Mouse (Mus musculus) G1E (cell line): Measurements from ENCODE around the gene Ptprs.

Experiments used
- GATA1 ChIP-seq: IDR thresholded peaks from 2 replicates; pipeline ENCODE4 v1.6.1; 2012; ENCODE audit warnings: borderline replicate concordance, low read length, inconsistent platforms, mixed read lengths
- TAL1 ChIP-seq: conservative IDR thresholded peaks from 2 replicates; pipeline ENCODE4 v1.6.1; 2012; ENCODE audit warnings: low read depth, low read length, inconsistent platforms, mixed read lengths

- no peak for TF ChIP-seq TAL1
- no peak for TF ChIP-seq GATA1
These were observed 22.9 kb upstream of the Ptprs start for GRCm38 (mm10) chr17:56499229-56499628.
